ENCODE assay signal across 35 mouse cellular contexts in the genomic region with DNA sequence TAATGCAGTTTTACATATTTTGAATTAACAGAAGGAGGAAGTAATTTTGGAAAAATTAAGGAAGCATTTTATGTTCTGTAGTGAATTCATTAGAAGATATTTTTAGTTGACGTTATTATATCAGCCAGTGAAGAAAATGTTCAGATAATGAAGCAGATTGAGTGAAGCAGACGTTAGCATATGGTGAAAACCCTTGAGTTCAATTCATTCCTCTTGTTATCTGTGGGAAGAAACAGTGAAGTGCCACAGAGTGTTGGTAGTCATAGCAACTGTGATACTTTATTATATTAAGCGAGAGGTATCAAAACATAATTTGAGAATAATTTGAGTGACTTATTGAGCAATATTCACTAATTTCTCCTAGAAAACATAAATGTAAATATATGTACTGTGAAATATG.
A peak's percentile ranks its signal among the peaks of the same experiment; 100 is the strongest.
DNase-seq lines count a peak whose midpoint lies in the region; ATAC-seq lines count a peak whose summit lies in the region.
"Had no signal": no experiment of that assay in that cellular context is flagged by ENCODE, and none has a peak within 500 bp of the region (broad histone marks: within the 10 kb centered on the region; RNA-seq: fewer than 3 reads in every experiment).

No protein-coding gene starts in this region.

- no peak overlapping the region for H3K9ac ChIP-seq in neural tube, embryonic 14.5 days (replicated peaks; ENCODE audit: low read depth, low read length)
- H3K9ac ChIP-seq: embryonic facial prominence, embryonic 15.5 days; hindbrain, embryonic 13.5 days; kidney, embryonic 15.5 days; liver, embryonic 12.5 days; liver, postnatal 0 days; midbrain, embryonic 12.5 days; neural tube, embryonic 12.5 days; stomach, embryonic 15.5 days had no signal

- 66% methylated on average over 3 of the region's 3 CpGs for WGBS in neural tube, embryonic 14.5 days

- H3K4me2 ChIP-seq in neural tube, embryonic 14.5 days (ENCODE audit: low read depth, low read length): no peak overlapping the region
- H3K4me2 ChIP-seq: embryonic facial prominence, embryonic 15.5 days; heart, embryonic 11.5 days; hindbrain, embryonic 13.5 days; kidney, embryonic 15.5 days; liver, embryonic 12.5 days; midbrain, embryonic 12.5 days; neural tube, embryonic 12.5 days; stomach, embryonic 15.5 days had no signal

- DNase-seq in layer of hippocampus, adult 11-12 months (ENCODE audit: low spot score): peak; percentile 12
- DNase-seq in layer of hippocampus, postnatal 25 days (ENCODE audit: extremely low spot score in 1 of 2, low spot score in 1 of 2): no peak
- no peak for DNase-seq in neural tube, embryonic 10.5 days (ENCODE audit: extremely low spot score, low spot score)
- DNase-seq in layer of hippocampus, adult 9-10 months (ENCODE audit: low spot score): peak; percentile 6
- no peak for DNase-seq in urinary bladder, postnatal 14 days (ENCODE audit: low spot score)
- DNase-seq in lung, adult 18-20 months: no peak
- DNase-seq: adrenal gland, postnatal 25 days; B cell, adult 2 months; cerebellum, adult 2 months; cerebellum, postnatal 14 days; gastrocnemius, adult 2 months; gastrocnemius, postnatal 36 days; heart, adult 18-20 months; heart, postnatal 4 days; kidney, adult 18-20 months; kidney, postnatal 25 days; left cerebral cortex, postnatal 4 days; liver, postnatal 0 days; lung, postnatal 4 days; retina, postnatal 1 day; right cerebral cortex, postnatal 25 days; thymus, postnatal 14 days had no signal

- no peaks in the 10 kb centered on the region for H3K27me3 ChIP-seq in neural tube, embryonic 14.5 days (ENCODE audit: control insufficient read depth, insufficient read depth, low read length)
- H3K27me3 ChIP-seq: embryonic facial prominence, embryonic 15.5 days; hindbrain, embryonic 13.5 days; kidney, embryonic 15.5 days; liver, embryonic 12.5 days; megakaryocyte, embryonic 14.5 days; midbrain, embryonic 12.5 days; neural tube, embryonic 12.5 days; stomach, embryonic 15.5 days had no signal

- no peaks in the 10 kb centered on the region for H3K9me3 ChIP-seq in neural tube, embryonic 14.5 days (ENCODE audit: control insufficient read depth, low read length)
- H3K9me3 ChIP-seq: embryonic facial prominence, embryonic 10.5 days; embryonic facial prominence, embryonic 15.5 days; hindbrain, embryonic 13.5 days; kidney, embryonic 15.5 days; liver, embryonic 12.5 days; megakaryocyte, embryonic 14.5 days; midbrain, embryonic 12.5 days; neural tube, embryonic 12.5 days; stomach, embryonic 15.5 days had no signal

- no peaks in the 10 kb centered on the region for H3K4me1 ChIP-seq in neural tube, embryonic 14.5 days (ENCODE audit: control insufficient read depth, insufficient read depth, low read length)
- H3K4me1 ChIP-seq: embryonic facial prominence, embryonic 10.5 days; embryonic facial prominence, embryonic 15.5 days; hindbrain, embryonic 13.5 days; kidney, embryonic 15.5 days; liver, embryonic 12.5 days; megakaryocyte, embryonic 14.5 days; midbrain, embryonic 12.5 days; neural tube, embryonic 12.5 days; stomach, embryonic 15.5 days had no signal

- peak; percentile 54; the same call in 1 of the 2 replicates for ATAC-seq in neural tube, embryonic 14.5 days (ENCODE audit: low read depth)
- ATAC-seq: inflammation-experienced regulatory T-cells, adult 6 months; liver, embryonic 12.5 days; liver, postnatal 0 days; lung, postnatal 0 days had no signal

- H3K36me3 ChIP-seq in neural tube, embryonic 14.5 days (ENCODE audit: control insufficient read depth, insufficient read depth, low read length): no peaks in the 10 kb centered on the region
- H3K36me3 ChIP-seq: embryonic facial prominence, embryonic 10.5 days; embryonic facial prominence, embryonic 15.5 days; hindbrain, embryonic 13.5 days; kidney, embryonic 15.5 days; liver, embryonic 12.5 days; midbrain, embryonic 12.5 days; neural tube, embryonic 12.5 days; stomach, embryonic 15.5 days had no signal

- no peak overlapping the region for H3K27ac ChIP-seq in neural tube, embryonic 14.5 days (ENCODE audit: low read depth, low read length)
- H3K27ac ChIP-seq: embryonic facial prominence, embryonic 10.5 days; embryonic facial prominence, embryonic 15.5 days; gastrocnemius, adult 2 months; hindbrain, embryonic 13.5 days; kidney, embryonic 15.5 days; liver, embryonic 12.5 days; midbrain, embryonic 12.5 days; neural tube, embryonic 12.5 days; stomach, embryonic 15.5 days had no signal

- H3K4me3 ChIP-seq in neural tube, embryonic 14.5 days (ENCODE audit: low read depth, low read length): no peak overlapping the region
- H3K4me3 ChIP-seq: embryonic facial prominence, embryonic 10.5 days; embryonic facial prominence, embryonic 15.5 days; gastrocnemius, adult 2 months; hindbrain, embryonic 13.5 days; kidney, embryonic 15.5 days; liver, embryonic 12.5 days; megakaryocyte, embryonic 14.5 days; midbrain, embryonic 12.5 days; neural tube, embryonic 12.5 days; stomach, embryonic 15.5 days had no signal

Comparison
In these comparisons a context has a peak if more than half of its experiments do, and no peak if none do; other contexts are left out.
1. DNase-seq: peak in layer of hippocampus, adult 11-12 months (single experiment) and layer of hippocampus, adult 9-10 months (single experiment); none in layer of hippocampus, postnatal 25 days (0 of 2), neural tube, embryonic 10.5 days (single experiment), urinary bladder, postnatal 14 days (single experiment) and lung, adult 18-20 months (0 of 2).